Mouse (Mus musculus): ENCODE results near the gene Rab33b.

GRCm38 (mm10) chr3:51534013-51534412 is 50.3 kb downstream of the Rab33b start:
- TF ChIP-seq POLR2A (IDR thresholded peaks at IDR 0.05; ENCODE audit: borderline replicate concordance, low read depth, low read length) (no peak), CTCF (IDR thresholded peaks at IDR 0.05; ENCODE audit: low read depth, low read length) (no peak)
